Mouse (Mus musculus) megakaryocyte, embryonic 14.5 days (primary cell): Measurements from ENCODE around the gene Prss48.

Source experiments
- FLI1 ChIP-seq: IDR thresholded peaks from 2 replicates; pipeline ENCODE4 v1.6.1; 2012; ENCODE audit warnings: low read length, inconsistent platforms, mixed read lengths
- GATA1 ChIP-seq: IDR thresholded peaks from 3 replicates; pipeline ENCODE4 v1.6.1; 2012; ENCODE audit warnings: mixed read lengths, low read length, inconsistent platforms, borderline replicate concordance

- TF ChIP-seq GATA1 (no peak), FLI1 (no peak)
These were observed 7.6 kb downstream of the Prss48 start for GRCm38 (mm10) chr3:85994645-85995044.
